Mouse (Mus musculus): ENCODE data around the gene Adam23. TPM values are rescaled to one million over a fixed set of nuclear protein-coding genes. Genes with fewer than 3 reads are reported as not detected.

The Adam23 gene
- polyA plus RNA-seq, 1 experiment = 2.9 TPM

- WGBS = 83% methylated on average over 6 of the region's 6 CpGs
- DNase-seq = no peak
- H3K4me3 ChIP-seq (replicated peaks; ENCODE audit: extremely low read depth, low read depth, low read length) = no peak overlapping the region
- TF ChIP-seq POLR2A (IDR thresholded peaks at IDR 0.05; ENCODE audit: borderline replicate concordance, extremely low read depth, low read depth, low read length) = no peak
- no peak for TF ChIP-seq CTCF (IDR thresholded peaks at IDR 0.05; ENCODE audit: insufficient read depth, low read length)
- no peaks in the 10 kb centered on the region for H3K4me1 ChIP-seq (ENCODE audit: control insufficient read depth, insufficient read depth, low read length)
Observed at GRCm38 (mm10) chr1:63459926-63460325, 14.2 kb downstream of the Adam23 start.

GRCm38 (mm10) chr1:63464441-63464840 is 18.8 kb downstream of the Adam23 start:
- WGBS = 79% methylated on average over 1 of the region's 1 CpGs
- H3K4me1 ChIP-seq (ENCODE audit: control insufficient read depth, insufficient read depth, low read length) = no peaks in the 10 kb centered on the region
- TF ChIP-seq CTCF (IDR thresholded peaks at IDR 0.05; ENCODE audit: insufficient read depth, low read length) (no peak), POLR2A (IDR thresholded peaks at IDR 0.05; ENCODE audit: borderline replicate concordance, extremely low read depth, low read depth, low read length) (no peak)
- H3K4me3 ChIP-seq (replicated peaks; ENCODE audit: extremely low read depth, low read depth, low read length) = no peak overlapping the region
- no peak for DNase-seq

GRCm38 (mm10) chr1:63473272-63473671 is 27.6 kb downstream of the Adam23 start:
- Histone ChIP-seq H3K4me3 (replicated peaks; ENCODE audit: extremely low read depth, low read depth, low read length) (no peak overlapping the region), H3K4me1 (ENCODE audit: control insufficient read depth, insufficient read depth, low read length) (no peaks in the 10 kb centered on the region)
- WGBS = 79% methylated on average over 2 of the region's 2 CpGs
- no peak for DNase-seq
- TF ChIP-seq CTCF (IDR thresholded peaks at IDR 0.05; ENCODE audit: insufficient read depth, low read length) = no peak
- no peak for TF ChIP-seq POLR2A (IDR thresholded peaks at IDR 0.05; ENCODE audit: borderline replicate concordance, extremely low read depth, low read depth, low read length)

GRCm38 (mm10) chr1:63473696-63474095 is 28.0 kb downstream of the Adam23 start:
- no peaks in the 10 kb centered on the region for H3K4me1 ChIP-seq (ENCODE audit: control insufficient read depth, insufficient read depth, low read length)
- WGBS = 67% methylated on average over 8 of the region's 8 CpGs
- no peak for DNase-seq
- TF ChIP-seq CTCF (IDR thresholded peaks at IDR 0.05; ENCODE audit: insufficient read depth, low read length) = no peak
- no peak for TF ChIP-seq POLR2A (IDR thresholded peaks at IDR 0.05; ENCODE audit: borderline replicate concordance, extremely low read depth, low read depth, low read length)
- H3K4me3 ChIP-seq (replicated peaks; ENCODE audit: extremely low read depth, low read depth, low read length) = no peak overlapping the region

- Histone ChIP-seq H3K4me1 (ENCODE audit: control insufficient read depth, insufficient read depth, low read length) (no peaks in the 10 kb centered on the region), H3K4me3 (replicated peaks; ENCODE audit: extremely low read depth, low read depth, low read length) (no peak overlapping the region)
- TF ChIP-seq POLR2A (IDR thresholded peaks at IDR 0.05; ENCODE audit: borderline replicate concordance, extremely low read depth, low read depth, low read length) (no peak), CTCF (IDR thresholded peaks at IDR 0.05; ENCODE audit: insufficient read depth, low read length) (no peak)
- DNase-seq = no peak
- WGBS = 88% methylated on average over 5 of the region's 5 CpGs
Observed at GRCm38 (mm10) chr1:63478946-63479345, 33.3 kb downstream of the Adam23 start.

GRCm38 (mm10) chr1:63484646-63485045 is 39.0 kb downstream of the Adam23 start:
- no peak for TF ChIP-seq POLR2A (IDR thresholded peaks at IDR 0.05; ENCODE audit: borderline replicate concordance, extremely low read depth, low read depth, low read length)
- TF ChIP-seq CTCF (IDR thresholded peaks at IDR 0.05; ENCODE audit: insufficient read depth, low read length) = no peak
- Histone ChIP-seq H3K4me3 (replicated peaks; ENCODE audit: extremely low read depth, low read depth, low read length) (no peak overlapping the region), H3K4me1 (ENCODE audit: control insufficient read depth, insufficient read depth, low read length) (no peaks in the 10 kb centered on the region)
- 88% methylated on average over 6 of the region's 6 CpGs for WGBS
- no peak for DNase-seq

GRCm38 (mm10) chr1:63486646-63487045 is 41.0 kb downstream of the Adam23 start:
- 58% methylated on average over 2 of the region's 2 CpGs for WGBS
- no peak for DNase-seq
- TF ChIP-seq CTCF (IDR thresholded peaks at IDR 0.05; ENCODE audit: insufficient read depth, low read length) (no peak), POLR2A (IDR thresholded peaks at IDR 0.05; ENCODE audit: borderline replicate concordance, extremely low read depth, low read depth, low read length) (no peak)
- H3K4me1 ChIP-seq (ENCODE audit: control insufficient read depth, insufficient read depth, low read length) = no peaks in the 10 kb centered on the region
- no peak overlapping the region for H3K4me3 ChIP-seq (replicated peaks; ENCODE audit: extremely low read depth, low read depth, low read length)

- TF ChIP-seq CTCF (IDR thresholded peaks at IDR 0.05; ENCODE audit: insufficient read depth, low read length) (no peak), POLR2A (IDR thresholded peaks at IDR 0.05; ENCODE audit: borderline replicate concordance, extremely low read depth, low read depth, low read length) (no peak)
- Histone ChIP-seq H3K4me3 (replicated peaks; ENCODE audit: extremely low read depth, low read depth, low read length) (no peak overlapping the region), H3K4me1 (ENCODE audit: control insufficient read depth, insufficient read depth, low read length) (no peaks in the 10 kb centered on the region)
- no peak for DNase-seq
- 39% methylated on average over 1 of the region's 1 CpGs for WGBS
Observed at GRCm38 (mm10) chr1:63491001-63491400, 45.3 kb downstream of the Adam23 start.

GRCm38 (mm10) chr1:63493325-63493724 is 47.6 kb downstream of the Adam23 start:
- H3K4me1 ChIP-seq (ENCODE audit: control insufficient read depth, insufficient read depth, low read length) = no peaks in the 10 kb centered on the region
- 44% methylated on average over 5 of the region's 5 CpGs for WGBS
- no peak for DNase-seq
- no peak overlapping the region for H3K4me3 ChIP-seq (replicated peaks; ENCODE audit: extremely low read depth, low read depth, low read length)
- no peak for TF ChIP-seq POLR2A (IDR thresholded peaks at IDR 0.05; ENCODE audit: borderline replicate concordance, extremely low read depth, low read depth, low read length)
- no peak for TF ChIP-seq CTCF (IDR thresholded peaks at IDR 0.05; ENCODE audit: insufficient read depth, low read length)

- Histone ChIP-seq H3K4me3 (replicated peaks; ENCODE audit: extremely low read depth, low read depth, low read length) (no peak overlapping the region), H3K4me1 (ENCODE audit: control insufficient read depth, insufficient read depth, low read length) (no peaks in the 10 kb centered on the region)
- WGBS = 57% methylated on average over 4 of the region's 4 CpGs
- DNase-seq = no peak
- TF ChIP-seq CTCF (IDR thresholded peaks at IDR 0.05; ENCODE audit: insufficient read depth, low read length) = no peak
- TF ChIP-seq POLR2A (IDR thresholded peaks at IDR 0.05; ENCODE audit: borderline replicate concordance, extremely low read depth, low read depth, low read length) = no peak
Observed at GRCm38 (mm10) chr1:63507386-63507785, 61.7 kb downstream of the Adam23 start.
